Mouse (Mus musculus) gastrocnemius, postnatal 14 days (tissue): Measurements from ENCODE around the gene 4921504E06Rik. TPM values are rescaled to one million over a fixed set of nuclear protein-coding genes. Genes with fewer than 3 reads are reported as not detected.

Experiments
- DNase-seq: peaks from one replicate; pipeline ENCODE4 v3.0.0; 2021; ENCODE audit warnings: mixed read lengths
- intact Hi-C: fragments of 180-260 bp; cut with DNase I; formaldehyde crosslinking; loops from one replicate; pipeline ENCODE4 v1.15.1; 2025; ENCODE audit warnings: low total_unique reads
- total RNA-seq, 2 experiments: library from RNA; stranded (reverse); gene quantifications; 2 replicates each; pipeline ENCODE4 v1.2.3; 2021

4921504E06Rik gene
- total RNA-seq, 2 experiments from 2014 or later, result not detected

- no peak for DNase-seq
- intact Hi-C loops, result no loop called here
Observed at GRCm38 (mm10) chr2:19429691-19430690, 123.7 kb downstream of the 4921504E06Rik start.

GRCm38 (mm10) chr2:19429031-19429430 is 124.7 kb downstream of the 4921504E06Rik start:
- intact Hi-C loops, result no loop called here
- no peak for DNase-seq

- DNase-seq, result no peak
- intact Hi-C loops, result no loop called here
Observed at GRCm38 (mm10) chr2:19423086-19423485, 130.6 kb downstream of the 4921504E06Rik start.

GRCm38 (mm10) chr2:19422226-19422625 is 131.5 kb downstream of the 4921504E06Rik start:
- intact Hi-C loops, result no loop called here

GRCm38 (mm10) chr2:19419686-19420345 is 133.9 kb downstream of the 4921504E06Rik start:
- intact Hi-C loops, result loop anchor here (5.0 to 10.0 kb wide), 2 partner anchors 97 to 305 kb away; no protein-coding TSS in a partner anchor
- no peak for DNase-seq

More at GRCm38 (mm10) chr2:19422226-19422625, 131.5 kb downstream of the 4921504E06Rik start:
- no peak for DNase-seq

GRCm38 (mm10) chr2:19416066-19416465 is 137.6 kb downstream of the 4921504E06Rik start:
- DNase-seq, result no peak
- intact Hi-C loops, result loop anchor here (5.0 to 10.0 kb wide), 2 partner anchors 101 to 309 kb away; no protein-coding TSS in a partner anchor

GRCm38 (mm10) chr2:19415063-19415521 is 138.6 kb downstream of the 4921504E06Rik start:
- no peak for DNase-seq
- intact Hi-C loops, result loop anchor here (5.0 to 10.0 kb wide), 2 partner anchors 102 to 310 kb away; no protein-coding TSS in a partner anchor

GRCm38 (mm10) chr2:19414222-19414965 is 139.3 kb downstream of the 4921504E06Rik start:
- DNase-seq, result peak; percentile 39

More at GRCm38 (mm10) chr2:19414222-19414965, 139.3 kb downstream of the 4921504E06Rik start:
- intact Hi-C loops, result loop anchor here (10.0 kb wide), 1 partner anchor 310 kb away; no protein-coding TSS in a partner anchor

Other genes with a start within 250 kb of the 4921504E06Rik start
- 10 to 100 TPM in 1 of 2 experiments, 1 to 10 TPM in 1; 8.2 to 10.2 TPM for gene Msrb2, start 182.5 kb downstream of the 4921504E06Rik start, total RNA-seq
- not detected for gene Ptf1a, start 108.3 kb downstream of the 4921504E06Rik start, total RNA-seq
- gene Otud1, start 103.8 kb upstream of the 4921504E06Rik start, total RNA-seq, result 10 to 100 TPM in 1 of 2 experiments, 1 to 10 TPM in 1; 9.8 to 17.0 TPM